ENCODE assay signal across 20 mouse cellular contexts in the genomic region with DNA sequence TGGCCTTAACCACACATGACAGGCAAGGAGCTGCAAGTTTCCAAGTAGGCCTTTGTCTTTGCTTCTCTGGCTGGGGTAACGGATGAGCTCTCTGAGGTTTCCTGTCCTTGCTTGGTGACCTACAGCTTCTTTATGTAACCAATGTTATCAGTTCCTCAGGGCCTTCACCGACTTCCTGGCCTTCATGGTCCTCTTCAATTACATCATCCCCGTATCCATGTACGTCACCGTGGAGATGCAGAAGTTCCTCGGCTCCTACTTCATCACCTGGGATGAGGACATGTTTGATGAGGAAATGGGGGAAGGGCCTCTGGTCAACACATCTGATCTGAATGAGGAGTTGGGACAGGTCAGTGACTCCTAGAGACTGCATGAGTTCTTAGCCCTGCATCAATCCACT.
"Had no signal": no experiment of that assay in that cellular context is flagged by ENCODE, and none has a peak within 500 bp of the region (broad histone marks: within the 10 kb centered on the region; RNA-seq: fewer than 3 reads in every experiment).

No protein-coding gene starts in this region.

- H3K9me3 ChIP-seq: midbrain, embryonic 10.5 days; midbrain, embryonic 12.5 days; neural tube, embryonic 13.5 days; neural tube, embryonic 15.5 days; stomach, embryonic 15.5 days had no signal

- H3K4me2 ChIP-seq: lung, embryonic 14.5 days; midbrain, embryonic 12.5 days; neural tube, embryonic 13.5 days; neural tube, embryonic 15.5 days; stomach, embryonic 15.5 days had no signal

- H3K27ac ChIP-seq: liver, embryonic 14.5 days; midbrain, embryonic 10.5 days; midbrain, embryonic 12.5 days; neural tube, embryonic 13.5 days; neural tube, embryonic 15.5 days; stomach, embryonic 15.5 days; stomach, postnatal 0 days had no signal

- DNase-seq: lung, adult 18-20 months; lung, embryonic 14.5 days; lung, postnatal 14 days; lung, postnatal 36 days; midbrain, embryonic 14.5 days; retina, postnatal 1 day; right cerebral cortex, adult 18-20 months; right cerebral cortex, postnatal 25 days; right cerebral cortex, postnatal 4 days; thymus, adult 2 months; thymus, postnatal 36 days had no signal

- H3K9ac ChIP-seq: liver, embryonic 14.5 days; lung, embryonic 14.5 days; midbrain, embryonic 12.5 days; neural tube, embryonic 13.5 days; neural tube, embryonic 15.5 days; stomach, embryonic 15.5 days had no signal

- ATAC-seq: midbrain, embryonic 16.5 days had no signal

- H3K4me3 ChIP-seq: midbrain, embryonic 10.5 days; midbrain, embryonic 12.5 days; myocyte; neural tube, embryonic 13.5 days; neural tube, embryonic 15.5 days; stomach, embryonic 15.5 days had no signal

- H3K4me1 ChIP-seq: stomach, embryonic 15.5 days had no signal

- H3K27me3 ChIP-seq: midbrain, embryonic 12.5 days; neural tube, embryonic 13.5 days; neural tube, embryonic 15.5 days; stomach, embryonic 15.5 days had no signal
